Mouse (Mus musculus) kidney, postnatal 36 days (tissue): ENCODE measurements around the gene Fam45a.

Experiments used
- DNase-seq, 2 experiments: peaks; one replicate each; pipeline ENCODE4 v3.0.0; 2021 to 2022; ENCODE audit warnings: mixed read lengths in 2 of 2

Fam45a gene

GRCm38 (mm10) chr19:60811098-60812035, at the start of gene Fam45a:
Gene Fam45a, plus strand, starts transcription at chr19:60811585.
- DNase-seq = peak; percentile 94 to 95

GRCm38 (mm10) chr19:60773366-60773765, 38.0 kb upstream of the Fam45a start:
- no peak for DNase-seq

GRCm38 (mm10) chr19:60782034-60782433, 29.4 kb upstream of the Fam45a start:
- DNase-seq = no peak

- no peak for DNase-seq
These were observed 26.7 kb upstream of the Fam45a start for GRCm38 (mm10) chr19:60784712-60785111.

- DNase-seq = no peak
These were observed 23.8 kb upstream of the Fam45a start for GRCm38 (mm10) chr19:60787465-60788150.

GRCm38 (mm10) chr19:60788214-60788960, 23.0 kb upstream of the Fam45a start:
- DNase-seq = no peak

- DNase-seq = no peak
These were observed 21.9 kb upstream of the Fam45a start for GRCm38 (mm10) chr19:60789452-60789851.

- DNase-seq = peak; percentile 53 to 78
These were observed 21.4 kb upstream of the Fam45a start for GRCm38 (mm10) chr19:60789919-60790506.

- DNase-seq = peak; percentile 95 to 96
These were observed 20.7 kb upstream of the Fam45a start, which contains the start of gene Eif3a for GRCm38 (mm10) chr19:60790551-60791161. Gene Eif3a, minus strand, starts transcription at chr19:60790658.

GRCm38 (mm10) chr19:60791164-60791563, 20.2 kb upstream of the Fam45a start:
- no peak for DNase-seq

GRCm38 (mm10) chr19:60793170-60793707, 18.1 kb upstream of the Fam45a start:
- DNase-seq = no peak

- peak in 1 of 2 experiments; percentile 12 for DNase-seq
These were observed 16.1 kb upstream of the Fam45a start for GRCm38 (mm10) chr19:60795244-60795643.

- DNase-seq = no peak
These were observed 14.0 kb upstream of the Fam45a start for GRCm38 (mm10) chr19:60797415-60797814.

GRCm38 (mm10) chr19:60799867-60800569, 11.4 kb upstream of the Fam45a start:
- no peak for DNase-seq

- no peak for DNase-seq
These were observed 6.5 kb upstream of the Fam45a start for GRCm38 (mm10) chr19:60804903-60805302.

GRCm38 (mm10) chr19:60809927-60810326, 1.5 kb upstream of the Fam45a start:
- DNase-seq = no peak

- DNase-seq = no peak
These were observed 628 bp downstream of the Fam45a start for GRCm38 (mm10) chr19:60812036-60812389.

- no peak for DNase-seq
These were observed 1.7 kb downstream of the Fam45a start for GRCm38 (mm10) chr19:60813133-60813532.

GRCm38 (mm10) chr19:60818677-60819076, 7.3 kb downstream of the Fam45a start:
- no peak for DNase-seq

GRCm38 (mm10) chr19:60837747-60838146, 26.4 kb downstream of the Fam45a start:
- peak; percentile 65 to 91 for DNase-seq

GRCm38 (mm10) chr19:60843324-60843723, 31.9 kb downstream of the Fam45a start:
- no peak for DNase-seq
